Mouse (Mus musculus): ENCODE measurements around the gene Nanos3.

DNA sequence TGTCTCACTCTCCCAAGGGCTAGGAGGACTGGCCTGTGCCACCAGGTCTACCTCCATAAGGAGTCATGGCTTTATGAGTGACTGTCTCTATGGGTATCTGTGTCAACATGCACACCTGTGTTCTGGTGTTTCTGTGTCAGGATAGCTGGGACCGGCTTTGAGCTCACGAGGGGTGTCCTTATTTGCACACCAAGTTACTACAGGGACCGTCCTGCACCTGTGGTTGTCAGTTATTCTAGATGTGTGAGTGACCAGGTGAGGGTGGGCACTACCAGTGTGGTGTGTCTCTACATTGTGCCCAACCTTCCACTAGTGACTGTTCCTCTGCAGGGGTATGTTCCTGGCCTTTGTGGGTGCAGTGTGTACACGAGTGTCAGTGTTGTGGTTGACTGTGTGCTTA lies 2.2 kb downstream of the Nanos3 start:
- TF ChIP-seq POLR2A (IDR thresholded peaks at IDR 0.05; ENCODE audit: borderline replicate concordance, extremely low read depth, insufficient read depth, insufficient read length, poor library complexity, severe bottlenecking) (no peak), CTCF (IDR thresholded peaks at IDR 0.05; ENCODE audit: borderline replicate concordance, extremely low read depth, insufficient read depth, insufficient read length) (no peak)
